Mouse (Mus musculus) heart, adult 2 months (tissue): Measurements from ENCODE around the gene Plpp3.

Experiments used
- CTCF ChIP-seq: fragments of 200-600 bp; IDR thresholded peaks from 2 replicates; pipeline ENCODE4 v1.8.1; 2022; ENCODE audit warnings: antibody characterized with exemption, mild to moderate bottlenecking, moderate library complexity
- EP300 ChIP-seq: fragments of 200-500 bp; IDR thresholded peaks from 2 replicates; pipeline ENCODE4 v1.6.1; 2011; ENCODE audit warnings: low read depth, low read length, control low read depth; ENCODE audit not compliant: insufficient read depth

DNA sequence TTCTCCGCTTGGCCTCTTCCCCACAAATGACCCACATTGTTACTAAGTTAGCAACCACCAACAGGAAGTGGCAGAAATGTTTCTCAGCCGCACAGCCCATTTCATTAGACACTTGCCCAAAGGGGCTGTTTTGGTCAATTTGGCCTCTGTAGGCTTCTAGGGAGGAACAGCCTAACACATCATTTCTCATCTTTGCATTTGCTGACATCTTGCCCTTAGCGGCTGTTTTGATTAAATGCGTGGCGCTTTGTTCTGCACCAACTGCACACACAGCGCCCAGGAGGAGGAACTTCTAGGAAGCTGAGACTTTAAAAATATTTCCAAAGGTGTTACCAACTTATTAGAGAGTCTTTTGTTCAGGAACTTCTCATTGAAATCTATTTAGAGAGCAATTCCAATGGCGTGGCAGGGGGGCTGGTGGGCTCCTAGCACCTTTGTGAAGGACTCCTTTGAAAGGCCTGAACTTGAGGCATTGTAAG, 12.0 kb downstream of the Plpp3 start:
- TF ChIP-seq CTCF (no peak), EP300 (no peak)
